Mouse (Mus musculus): ENCODE measurements around the gene Stxbp2. TPM values are rescaled to one million over a fixed set of nuclear protein-coding genes. Genes with fewer than 3 reads are reported as not detected.

The Stxbp2 gene
- polyA plus RNA-seq, 1 experiment, result 285 TPM

DNA sequence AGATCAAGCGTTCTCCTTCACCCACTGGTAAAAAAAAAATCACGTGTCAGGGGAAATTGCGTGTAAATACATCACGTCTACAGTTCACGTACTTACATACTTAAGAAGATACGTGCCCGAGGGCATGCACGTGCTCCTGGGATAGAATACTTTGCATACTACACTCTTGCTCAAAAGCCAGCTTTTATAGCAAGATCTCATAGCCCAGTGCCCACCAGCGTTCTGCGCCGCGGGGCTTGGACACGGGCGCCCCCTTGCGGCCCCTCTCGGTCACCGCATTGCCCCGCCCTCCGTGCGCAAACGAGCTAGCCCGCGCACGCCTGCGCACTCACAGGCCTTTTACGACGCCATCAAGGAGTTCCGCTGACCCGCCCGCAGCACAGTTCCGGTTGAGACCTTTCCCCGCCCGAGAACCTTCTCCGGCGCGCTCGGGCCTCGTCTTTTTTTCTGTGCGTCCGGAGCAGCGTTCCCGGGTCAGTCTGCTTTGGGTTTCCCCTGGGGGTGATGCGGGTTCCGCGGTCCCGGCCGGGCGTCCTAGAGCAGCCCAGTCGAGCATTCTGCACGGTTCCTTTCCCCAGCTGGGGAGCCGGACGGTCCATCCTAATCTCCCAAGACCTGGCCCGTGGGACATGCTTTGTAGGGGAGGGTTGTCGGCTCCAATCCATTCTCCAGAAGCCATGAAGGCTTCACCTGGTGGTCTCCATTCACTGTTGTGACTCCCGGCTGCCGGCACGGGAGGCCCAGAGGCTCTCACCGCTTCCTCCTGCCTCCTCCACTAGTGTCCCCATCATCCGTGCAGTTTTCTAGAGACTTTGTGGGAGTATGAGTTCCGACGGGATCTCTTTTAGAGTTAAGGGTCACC is 45.6 kb downstream of the Stxbp2 start, which contains the start of gene Trappc5:
Trappc5 (plus strand) TSS at position 169 of the 862 bp plus-strand sequence.
- TF ChIP-seq CTCF (IDR thresholded peaks at IDR 0.05; ENCODE audit: extremely low read depth, insufficient read depth, low read length) (peak; percentile 65), POLR2A (IDR thresholded peaks at IDR 0.05; ENCODE audit: extremely low read depth, insufficient read depth, low read length) (peak; percentile 69; the same call in 1 of the 2 replicates)
- peak within 1 kb of the TSS; percentile 32 for H3K27ac ChIP-seq (ENCODE audit: insufficient read depth, low read length)
- no peaks in the 10 kb centered on the region; the same call in 1 of the 2 replicates for H3K4me1 ChIP-seq (ENCODE audit: control insufficient read depth, insufficient read depth, low read length)
- peak within 1 kb of the TSS; percentile 67 for H3K4me3 ChIP-seq (ENCODE audit: insufficient read depth, low read length)

DNA sequence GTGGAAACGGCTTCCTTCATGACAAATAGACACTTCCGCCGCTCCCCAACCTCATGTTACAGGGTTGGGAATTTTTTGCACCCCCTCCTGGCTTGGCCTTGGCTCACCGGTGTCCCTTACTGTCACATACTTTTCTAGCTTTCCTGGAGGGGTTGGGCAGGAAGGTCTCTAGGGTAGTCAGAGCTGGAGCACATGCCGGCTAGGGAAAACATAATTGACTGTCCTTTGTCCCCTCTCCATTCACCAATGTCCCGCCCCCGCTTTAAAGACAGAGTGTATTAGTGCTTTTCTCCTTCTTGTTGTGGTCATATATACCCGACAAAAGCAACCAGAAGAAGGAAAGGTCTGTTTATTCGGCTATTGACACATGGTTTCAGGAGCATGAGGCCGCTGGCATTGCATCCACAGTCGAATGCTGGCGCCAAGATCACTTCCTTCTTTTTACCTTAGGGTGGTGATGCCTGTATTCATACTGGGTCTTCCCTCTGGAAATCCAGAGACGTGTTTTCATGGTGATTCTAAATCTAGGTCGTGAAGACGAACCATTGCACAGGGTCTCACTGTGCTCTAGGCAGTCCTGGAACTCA is 46.3 kb downstream of the Stxbp2 start:
- TF ChIP-seq CTCF (IDR thresholded peaks at IDR 0.05; ENCODE audit: extremely low read depth, insufficient read depth, low read length) (no peak), POLR2A (IDR thresholded peaks at IDR 0.05; ENCODE audit: extremely low read depth, insufficient read depth, low read length) (no peak)
- H3K27ac ChIP-seq (ENCODE audit: insufficient read depth, low read length), result no peak overlapping the region
- peak overlapping the region; percentile 67 for H3K4me3 ChIP-seq (ENCODE audit: insufficient read depth, low read length)
- no peaks in the 10 kb centered on the region; the same call in 1 of the 2 replicates for H3K4me1 ChIP-seq (ENCODE audit: control insufficient read depth, insufficient read depth, low read length)

GRCm38 (mm10) chr8:3678831-3679230 is 48.1 kb downstream of the Stxbp2 start:
- H3K27ac ChIP-seq (ENCODE audit: insufficient read depth, low read length), result no peak overlapping the region
- H3K4me1 ChIP-seq (ENCODE audit: control insufficient read depth, insufficient read depth, low read length), result no peaks in the 10 kb centered on the region; the same call in 1 of the 2 replicates
- TF ChIP-seq POLR2A (IDR thresholded peaks at IDR 0.05; ENCODE audit: extremely low read depth, insufficient read depth, low read length) (no peak), CTCF (IDR thresholded peaks at IDR 0.05; ENCODE audit: extremely low read depth, insufficient read depth, low read length) (no peak)
- H3K4me3 ChIP-seq (ENCODE audit: insufficient read depth, low read length), result no peak overlapping the region

DNA sequence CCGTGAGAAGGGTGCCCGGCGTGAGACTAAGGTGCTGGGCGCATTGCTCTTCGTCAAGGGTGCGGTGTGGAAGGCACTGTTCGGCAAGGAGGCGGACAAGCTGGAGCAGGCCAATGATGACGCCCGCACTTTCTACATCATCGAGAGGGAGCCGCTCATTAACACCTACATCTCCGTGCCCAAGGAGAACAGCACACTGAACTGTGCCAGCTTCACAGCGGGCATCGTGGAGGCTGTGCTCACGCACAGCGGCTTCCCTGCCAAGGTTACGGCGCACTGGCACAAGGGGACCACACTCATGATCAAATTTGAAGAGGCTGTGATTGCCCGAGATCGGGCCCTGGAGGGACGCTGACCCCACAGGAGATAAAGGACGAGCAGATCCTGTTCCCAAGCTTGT is 48.5 kb downstream of the Stxbp2 start:
- no peak overlapping the region for H3K27ac ChIP-seq (ENCODE audit: insufficient read depth, low read length)
- H3K4me3 ChIP-seq (ENCODE audit: insufficient read depth, low read length), result no peak overlapping the region
- TF ChIP-seq CTCF (IDR thresholded peaks at IDR 0.05; ENCODE audit: extremely low read depth, insufficient read depth, low read length) (no peak), POLR2A (IDR thresholded peaks at IDR 0.05; ENCODE audit: extremely low read depth, insufficient read depth, low read length) (no peak)
- no peaks in the 10 kb centered on the region; the same call in 1 of the 2 replicates for H3K4me1 ChIP-seq (ENCODE audit: control insufficient read depth, insufficient read depth, low read length)

- H3K4me1 ChIP-seq (ENCODE audit: control insufficient read depth, insufficient read depth, low read length), result no peaks in the 10 kb centered on the region; the same call in 1 of the 2 replicates
Observed at GRCm38 (mm10) chr8:3679656-3680055, 48.9 kb downstream of the Stxbp2 start.

GRCm38 (mm10) chr8:3682435-3682834 is 51.7 kb downstream of the Stxbp2 start:
- TF ChIP-seq CTCF (IDR thresholded peaks at IDR 0.05; ENCODE audit: extremely low read depth, insufficient read depth, low read length), result no peak
- TF ChIP-seq POLR2A (IDR thresholded peaks at IDR 0.05; ENCODE audit: extremely low read depth, insufficient read depth, low read length), result no peak
- Histone ChIP-seq H3K4me1 (ENCODE audit: control insufficient read depth, insufficient read depth, low read length) (no peaks in the 10 kb centered on the region; the same call in 1 of the 2 replicates), H3K4me3 (ENCODE audit: insufficient read depth, low read length) (no peak overlapping the region), H3K27ac (ENCODE audit: insufficient read depth, low read length) (no peak overlapping the region)

More at GRCm38 (mm10) chr8:3679656-3680055, 48.9 kb downstream of the Stxbp2 start:
- TF ChIP-seq POLR2A (IDR thresholded peaks at IDR 0.05; ENCODE audit: extremely low read depth, insufficient read depth, low read length) (no peak), CTCF (IDR thresholded peaks at IDR 0.05; ENCODE audit: extremely low read depth, insufficient read depth, low read length) (no peak)
- H3K4me3 ChIP-seq (ENCODE audit: insufficient read depth, low read length), result no peak overlapping the region
- no peak overlapping the region for H3K27ac ChIP-seq (ENCODE audit: insufficient read depth, low read length)

DNA sequence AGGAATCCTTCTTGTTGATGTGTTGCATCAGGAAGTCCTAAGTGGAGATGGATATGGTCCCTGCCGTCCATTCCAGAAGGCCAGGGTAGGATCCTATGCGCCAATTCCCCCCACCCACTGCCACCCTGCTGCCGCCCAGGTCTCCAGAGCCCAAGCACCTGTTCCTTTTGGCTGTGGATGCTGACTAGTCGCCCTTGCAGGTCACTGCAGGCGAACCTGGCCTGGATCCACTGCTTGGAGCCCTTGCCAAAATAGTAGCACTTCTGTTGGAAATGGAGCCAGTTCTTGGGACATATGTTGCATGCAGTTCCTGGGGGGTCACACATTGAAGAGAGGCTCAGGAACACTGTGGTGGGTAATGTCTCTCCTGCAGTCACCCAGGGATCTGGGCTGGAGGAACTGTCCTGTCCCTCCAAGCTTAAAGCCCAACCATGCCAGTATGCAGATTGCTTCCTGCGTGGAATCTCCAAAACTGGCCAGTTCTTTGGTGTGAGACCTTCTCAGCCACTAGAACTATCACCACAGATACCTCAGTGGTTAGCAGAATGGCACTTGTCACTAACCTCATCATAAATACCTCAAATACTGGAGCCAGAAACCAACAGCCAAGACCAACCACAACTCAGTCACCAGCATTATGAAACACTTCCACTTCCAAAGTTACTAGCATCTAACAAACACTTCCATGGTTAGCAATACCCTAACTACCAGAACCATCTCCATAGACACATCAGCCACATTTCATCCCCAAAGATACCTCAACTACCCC is 52.8 kb downstream of the Stxbp2 start:
- Histone ChIP-seq H3K4me1 (ENCODE audit: control insufficient read depth, insufficient read depth, low read length) (no peaks in the 10 kb centered on the region), H3K27ac (ENCODE audit: insufficient read depth, low read length) (no peak overlapping the region), H3K4me3 (ENCODE audit: insufficient read depth, low read length) (no peak overlapping the region)
- TF ChIP-seq POLR2A (IDR thresholded peaks at IDR 0.05; ENCODE audit: extremely low read depth, insufficient read depth, low read length), result no peak
- no peak for TF ChIP-seq CTCF (IDR thresholded peaks at IDR 0.05; ENCODE audit: extremely low read depth, insufficient read depth, low read length)

- no peak for TF ChIP-seq CTCF (IDR thresholded peaks at IDR 0.05; ENCODE audit: extremely low read depth, insufficient read depth, low read length)
- no peak for TF ChIP-seq POLR2A (IDR thresholded peaks at IDR 0.05; ENCODE audit: extremely low read depth, insufficient read depth, low read length)
- no peak overlapping the region for H3K27ac ChIP-seq (ENCODE audit: insufficient read depth, low read length)
- H3K4me1 ChIP-seq (ENCODE audit: control insufficient read depth, insufficient read depth, low read length), result no peaks in the 10 kb centered on the region
- H3K4me3 ChIP-seq (ENCODE audit: insufficient read depth, low read length), result no peak overlapping the region
Observed at GRCm38 (mm10) chr8:3684530-3684929, 53.8 kb downstream of the Stxbp2 start.

DNA sequence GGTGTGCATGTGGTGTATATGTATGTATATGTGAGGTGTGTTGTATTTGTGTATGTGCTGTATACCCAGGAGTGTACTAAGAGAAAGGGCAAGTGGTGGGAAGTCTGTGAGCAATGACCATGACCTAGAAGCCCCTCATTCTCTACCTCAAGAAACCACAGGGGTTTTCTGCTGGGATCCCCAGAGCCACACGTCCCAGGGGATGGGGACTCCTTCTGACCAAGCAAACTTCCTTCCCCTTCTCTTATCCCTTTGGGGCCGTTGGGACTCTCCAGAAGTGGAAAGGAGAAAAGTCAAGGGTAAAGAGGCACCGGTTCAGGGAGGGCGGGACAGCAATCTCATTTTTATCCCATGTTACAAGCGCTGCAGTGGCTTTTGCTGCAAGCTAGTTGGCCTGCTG is 54.7 kb downstream of the Stxbp2 start:
- H3K4me3 ChIP-seq (ENCODE audit: insufficient read depth, low read length), result no peak overlapping the region
- TF ChIP-seq CTCF (IDR thresholded peaks at IDR 0.05; ENCODE audit: extremely low read depth, insufficient read depth, low read length), result no peak
- no peak for TF ChIP-seq POLR2A (IDR thresholded peaks at IDR 0.05; ENCODE audit: extremely low read depth, insufficient read depth, low read length)
- no peaks in the 10 kb centered on the region for H3K4me1 ChIP-seq (ENCODE audit: control insufficient read depth, insufficient read depth, low read length)
- H3K27ac ChIP-seq (ENCODE audit: insufficient read depth, low read length), result no peak overlapping the region
